Mouse (Mus musculus) embryonic stem cell, embryonic (primary cell): ENCODE results near the gene Gm21778.
"Not testable (repeated sequence)": the region's sequence is repeated elsewhere in the genome, so short reads cannot be mapped to it uniquely, and the experiment has no call there.

Source experiments
- CTCF ChIA-PET, 4 experiments: fragments of 300-600 bp in 2 of 4; fragments of 350-600 bp in 2 of 4; sonication (Branson Sonifier 250); formaldehyde crosslinking; loops; one replicate each; lab custom pipeline; 2022; ENCODE audit warnings: inconsistent platforms in 2 of 4; lab: Charles Lee
- POLR2A ChIA-PET, 4 experiments: fragments of 300-600 bp in 2 of 4; fragments of 350-600 bp in 2 of 4; sonication (Branson Sonifier 250); formaldehyde crosslinking; loops; one replicate each; lab custom pipeline; 2022; ENCODE audit warnings: antibody characterized with exemption in 4 of 4, inconsistent platforms in 1 of 4; lab: Charles Lee

Gm21778 gene

DNA sequence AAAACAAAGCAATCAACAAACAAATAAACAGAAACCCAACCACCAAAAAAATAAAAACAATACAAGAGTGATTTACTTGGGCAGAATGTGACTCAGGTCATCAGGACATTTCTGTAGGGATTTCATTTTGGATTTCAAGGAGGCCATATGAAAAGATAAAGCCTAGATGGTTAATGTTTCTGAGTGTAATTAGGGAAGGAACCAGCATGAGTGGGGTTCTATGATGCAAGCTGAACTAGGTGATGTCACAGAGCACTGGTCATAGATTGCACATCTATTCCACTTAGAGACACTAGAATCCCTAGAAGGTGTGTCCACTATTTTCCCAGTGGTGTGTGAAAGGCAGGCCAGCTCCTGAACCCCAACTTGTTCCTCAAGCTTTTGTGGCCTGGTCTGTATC is at the start of gene Gm21778:
Gene Gm21778 (plus strand): TSS at position 301 of the 400 bp plus-strand sequence.
- POLR2A ChIA-PET, CTCF ChIA-PET: not testable (repeated sequence)
